Comparison of ENCODE assay signal across 12 mouse cellular contexts in genomic region chr7:49191081-49191678, GRCm38 (mm10).
DNase-seq lines count a peak whose midpoint lies in the region; ATAC-seq and TF ChIP-seq lines count a peak whose summit lies in the region.
"Had no signal": no experiment of that assay in that cellular context is flagged by ENCODE, and none has a peak within 500 bp of the region (broad histone marks: within the 10 kb centered on the region; RNA-seq: fewer than 3 reads in every experiment).

No protein-coding gene starts in this region.

- 59% methylated on average over 7 of the region's 7 CpGs for WGBS in lung, adult 2 months
- WGBS in forebrain, postnatal 0 days = 13% methylated on average over 7 of the region's 7 CpGs
- 66% methylated on average over 7 of the region's 7 CpGs for WGBS in midbrain, embryonic 11.5 days
- WGBS in stomach, postnatal 0 days = 52% methylated on average over 7 of the region's 7 CpGs

- no peak for TF ChIP-seq EP300 in stomach, postnatal 0 days (optimal IDR thresholded peaks at IDR 0.05)

- peak; percentile 84 for ATAC-seq in forebrain, postnatal 0 days
- ATAC-seq in midbrain, embryonic 11.5 days (ENCODE audit: low FRiP score) = peak; percentile 28; the same call in 1 of the 2 replicates
- ATAC-seq in stomach, postnatal 0 days (ENCODE audit: low FRiP score, low TSS enrichment) = no peak

- H3K9me3 ChIP-seq in forebrain, postnatal 0 days (ENCODE audit: low read length) = no peaks in the 10 kb centered on the region
- H3K9me3 ChIP-seq in midbrain, embryonic 11.5 days (ENCODE audit: control insufficient read depth, low read length) = no peaks in the 10 kb centered on the region
- no peaks in the 10 kb centered on the region for H3K9me3 ChIP-seq in stomach, postnatal 0 days (ENCODE audit: control insufficient read depth, low read length)
- H3K9me3 ChIP-seq: heart, embryonic 10.5 days had no signal

- no peaks in the 10 kb centered on the region for H3K36me3 ChIP-seq in forebrain, postnatal 0 days (ENCODE audit: insufficient read depth)
- H3K36me3 ChIP-seq in midbrain, embryonic 11.5 days (ENCODE audit: control insufficient read depth, insufficient read depth, low read length) = no peaks in the 10 kb centered on the region
- no peaks in the 10 kb centered on the region for H3K36me3 ChIP-seq in stomach, postnatal 0 days (ENCODE audit: control insufficient read depth, insufficient read depth, low read length)
- H3K36me3 ChIP-seq: heart, embryonic 10.5 days had no signal

- no peak overlapping the region for H3K4me3 ChIP-seq in lung, adult 2 months (replicated peaks; ENCODE audit: extremely low read depth, low read depth, low read length)
- H3K4me3 ChIP-seq in forebrain, postnatal 0 days (ENCODE audit: low read depth, low read length) = no peak overlapping the region
- H3K4me3 ChIP-seq in midbrain, embryonic 11.5 days (ENCODE audit: low read depth, low read length) = no peak overlapping the region
- no peak overlapping the region for H3K4me3 ChIP-seq in stomach, postnatal 0 days (ENCODE audit: low read depth, low read length)
- H3K4me3 ChIP-seq: heart, embryonic 10.5 days had no signal

- no peaks in the 10 kb centered on the region for H3K27me3 ChIP-seq in forebrain, postnatal 0 days (ENCODE audit: insufficient read depth, low read length)
- H3K27me3 ChIP-seq in midbrain, embryonic 11.5 days (ENCODE audit: control insufficient read depth, insufficient read depth, low read length) = no peaks in the 10 kb centered on the region
- H3K27me3 ChIP-seq in stomach, postnatal 0 days (ENCODE audit: control insufficient read depth, insufficient read depth, low read length) = no peaks in the 10 kb centered on the region

- TF ChIP-seq POLR2A in lung, adult 2 months (IDR thresholded peaks at IDR 0.05; ENCODE audit: borderline replicate concordance, extremely low read depth, low read depth, low read length) = no peak

- DNase-seq in lung, adult 18-20 months = peak; percentile 30 to 61
- DNase-seq in lung, adult 2 months = no peak
- DNase-seq in forebrain, postnatal 0 days = peak; percentile 82
- peak; percentile 85 for DNase-seq in midbrain, embryonic 11.5 days (ENCODE audit: low spot score, missing footprints)
- DNase-seq in stomach, postnatal 0 days (ENCODE audit: low spot score) = no peak
- no peak for DNase-seq in embryo, embryonic 11 days
- no peak for DNase-seq in urinary bladder, adult 18-20 months (ENCODE audit: low spot score in 2 of 2)
- DNase-seq in testis, postnatal 14 days (ENCODE audit: low spot score) = no peak
- DNase-seq: liver; thymus, postnatal 25 days had no signal

- H3K4me2 ChIP-seq in forebrain, postnatal 0 days (ENCODE audit: low read depth) = peak overlapping the region; percentile 30
- H3K4me2 ChIP-seq in midbrain, embryonic 11.5 days = no peak overlapping the region
- H3K4me2 ChIP-seq in stomach, postnatal 0 days (replicated peaks; ENCODE audit: low read depth) = no peak overlapping the region

- H3K9ac ChIP-seq in forebrain, postnatal 0 days = peak overlapping the region; percentile 37; the same call in 1 of the 2 replicates
- H3K9ac ChIP-seq in midbrain, embryonic 11.5 days (ENCODE audit: low read length) = no peak overlapping the region
- H3K9ac ChIP-seq in stomach, postnatal 0 days (ENCODE audit: low read length) = no peak overlapping the region

- TF ChIP-seq CTCF in lung, adult 2 months (IDR thresholded peaks at IDR 0.05; ENCODE audit: insufficient read depth, low read length) = no peak
- no peak for TF ChIP-seq CTCF in forebrain, postnatal 0 days (IDR thresholded peaks at IDR 0.05; ENCODE audit: low read depth)
- TF ChIP-seq CTCF in stomach, postnatal 0 days (IDR thresholded peaks at IDR 0.05; ENCODE audit: low read depth) = no peak

- peak overlapping the region; percentile 92 for H3K27ac ChIP-seq in forebrain, postnatal 0 days (ENCODE audit: low read depth, low read length)
- no peak overlapping the region for H3K27ac ChIP-seq in midbrain, embryonic 11.5 days (ENCODE audit: low read depth, low read length)
- peak overlapping the region; percentile 41; the same call in 1 of the 2 replicates for H3K27ac ChIP-seq in stomach, postnatal 0 days (replicated peaks)
- H3K27ac ChIP-seq: heart, embryonic 10.5 days; kidney, postnatal 0 days had no signal

- peaks cover 2% of the 10 kb centered on the region; the same call in 1 of the 2 replicates for H3K4me1 ChIP-seq in lung, adult 2 months (ENCODE audit: control insufficient read depth, insufficient read depth, low read length)
- peaks cover 24% of the 10 kb centered on the region for H3K4me1 ChIP-seq in forebrain, postnatal 0 days (ENCODE audit: insufficient read depth)
- peaks cover 11% of the 10 kb centered on the region for H3K4me1 ChIP-seq in midbrain, embryonic 11.5 days (ENCODE audit: control insufficient read depth, insufficient read depth, low read length)
- no peaks in the 10 kb centered on the region; the same call in 1 of the 2 replicates for H3K4me1 ChIP-seq in stomach, postnatal 0 days (replicated peaks; ENCODE audit: control insufficient read depth, insufficient read depth)

Comparison
In these comparisons a context has a peak if more than half of its experiments do, and no peak if none do; other contexts are left out.
1. DNase-seq: peak in lung, adult 18-20 months (2 of 2), forebrain, postnatal 0 days (single experiment) and midbrain, embryonic 11.5 days (single experiment); none in lung, adult 2 months (single experiment), stomach, postnatal 0 days (single experiment), embryo, embryonic 11 days (single experiment), urinary bladder, adult 18-20 months (0 of 2) and testis, postnatal 14 days (single experiment).